Mouse (Mus musculus) small intestine, adult 2 months (tissue): ENCODE measurements at regions not wholly inside any gene's neighbourhood (a gene's known extent, or its start where the extent isn't known, plus 50 kb on each side); places are given as distances from the start of the nearest gene placed in this dataset.

Experiments used
- CTCF ChIP-seq: fragments of 200-500 bp; IDR thresholded peaks from 2 replicates; pipeline ENCODE4 v1.5.1; 2012; ENCODE audit warnings: low read depth, mild to moderate bottlenecking, control low read depth, inconsistent platforms, low read length, moderate library complexity, mixed read lengths; ENCODE audit not compliant: insufficient replicate concordance, insufficient read length; ENCODE audit errors: extremely low read depth
- POLR2A ChIP-seq: fragments of 200-500 bp; IDR thresholded peaks from 2 replicates; pipeline ENCODE4 v1.6.1; 2012; ENCODE audit warnings: low read depth, mild to moderate bottlenecking, control low read depth, inconsistent platforms, low read length, moderate library complexity

GRCm38 (mm10) chr5:64619752-64620151 lies 183.4 kb upstream of the Klf3 start:
- TF ChIP-seq CTCF, result no peak
- no peak for TF ChIP-seq POLR2A
